Mouse (Mus musculus): ENCODE measurements at regions not wholly inside any gene's neighbourhood (a gene's known extent, or its start where the extent isn't known, plus 50 kb on each side); places are given as distances from the start of the nearest gene placed in this dataset.

GRCm38 (mm10) chr6:51183576-51184420 lies 248.7 kb upstream of the Nfe2l3 start:
- in situ Hi-C loops (cut with MboI; ENCODE audit: low pct_unique_long_range_greater_than_20kb in 1 of 2, low sequenced_read_pairs in 2 of 2, unreplicated experiment in 1 of 2), result loop anchor here (25.0 kb wide), 3 partner anchors 854 to 1054 kb away; partner anchors contain the start of genes Gm28308 (in 1 of the 2), Hoxa10 (in 1 of the 2), Hoxa11 (in 1 of the 2) and Hoxa3 (in 1 of the 2)

GRCm38 (mm10) chr6:51184500-51184899 lies 248.0 kb upstream of the Nfe2l3 start:
- in situ Hi-C loops (cut with MboI; ENCODE audit: low pct_unique_long_range_greater_than_20kb in 1 of 2, low sequenced_read_pairs in 2 of 2, unreplicated experiment in 1 of 2), result loop anchor here (25.0 kb wide), 3 partner anchors 853 to 1053 kb away; partner anchors contain the start of genes Gm28308 (in 1 of the 2), Hoxa10 (in 1 of the 2), Hoxa11 (in 1 of the 2) and Hoxa3 (in 1 of the 2)

- in situ Hi-C loops (cut with MboI; ENCODE audit: low pct_unique_long_range_greater_than_20kb in 1 of 2, low sequenced_read_pairs in 2 of 2, unreplicated experiment in 1 of 2), result loop anchor here (25.0 kb wide), 3 partner anchors 852 to 1052 kb away; partner anchors contain the start of genes Gm28308 (in 1 of the 2), Hoxa10 (in 1 of the 2), Hoxa11 (in 1 of the 2) and Hoxa3 (in 1 of the 2)
These were observed 247.3 kb upstream of the Nfe2l3 start for GRCm38 (mm10) chr6:51185201-51185600.

GRCm38 (mm10) chr6:51189173-51189572 lies 243.3 kb upstream of the Nfe2l3 start:
- in situ Hi-C loops (cut with MboI; ENCODE audit: low pct_unique_long_range_greater_than_20kb in 1 of 2, low sequenced_read_pairs in 2 of 2, unreplicated experiment in 1 of 2), result loop anchor here (25.0 kb wide), 3 partner anchors 848 to 1048 kb away; partner anchors contain the start of genes Gm28308 (in 1 of the 2), Hoxa10 (in 1 of the 2), Hoxa11 (in 1 of the 2) and Hoxa3 (in 1 of the 2)

GRCm38 (mm10) chr6:51192826-51193225 lies 239.6 kb upstream of the Nfe2l3 start:
- in situ Hi-C loops (cut with MboI; ENCODE audit: low pct_unique_long_range_greater_than_20kb in 1 of 2, low sequenced_read_pairs in 2 of 2, unreplicated experiment in 1 of 2), result loop anchor here (25.0 kb wide), 3 partner anchors 844 to 1044 kb away; partner anchors contain the start of genes Gm28308 (in 1 of the 2), Hoxa10 (in 1 of the 2), Hoxa11 (in 1 of the 2) and Hoxa3 (in 1 of the 2)

GRCm38 (mm10) chr6:51193356-51193755 lies 239.1 kb upstream of the Nfe2l3 start:
- in situ Hi-C loops (cut with MboI; ENCODE audit: low pct_unique_long_range_greater_than_20kb in 1 of 2, low sequenced_read_pairs in 2 of 2, unreplicated experiment in 1 of 2), result loop anchor here (25.0 kb wide), 3 partner anchors 844 to 1044 kb away; partner anchors contain the start of genes Gm28308 (in 1 of the 2), Hoxa10 (in 1 of the 2), Hoxa11 (in 1 of the 2) and Hoxa3 (in 1 of the 2)

- in situ Hi-C loops (cut with MboI; ENCODE audit: low pct_unique_long_range_greater_than_20kb in 1 of 2, low sequenced_read_pairs in 2 of 2, unreplicated experiment in 1 of 2), result loop anchor here (25.0 kb wide), 3 partner anchors 841 to 1041 kb away; partner anchors contain the start of genes Gm28308 (in 1 of the 2), Hoxa10 (in 1 of the 2), Hoxa11 (in 1 of the 2) and Hoxa3 (in 1 of the 2)
These were observed 236.1 kb upstream of the Nfe2l3 start for GRCm38 (mm10) chr6:51196391-51196790.

GRCm38 (mm10) chr6:51197000-51197774 lies 235.3 kb upstream of the Nfe2l3 start:
- in situ Hi-C loops (cut with MboI; ENCODE audit: low pct_unique_long_range_greater_than_20kb in 1 of 2, low sequenced_read_pairs in 2 of 2, unreplicated experiment in 1 of 2), result loop anchor here (25.0 kb wide), 3 partner anchors 840 to 1040 kb away; partner anchors contain the start of genes Gm28308 (in 1 of the 2), Hoxa10 (in 1 of the 2), Hoxa11 (in 1 of the 2) and Hoxa3 (in 1 of the 2)

GRCm38 (mm10) chr6:51200207-51200606 lies 232.3 kb upstream of the Nfe2l3 start:
- in situ Hi-C loops (cut with MboI; ENCODE audit: low pct_unique_long_range_greater_than_20kb in 1 of 2, low sequenced_read_pairs in 2 of 2, unreplicated experiment in 1 of 2), result loop anchor here (10.0 to 25.0 kb wide), 4 partner anchors 162 to 655 kb away; partner anchors contain the start of gene Nfe2l3 (in 1 of the 2)

- in situ Hi-C loops (cut with MboI; ENCODE audit: low pct_unique_long_range_greater_than_20kb in 1 of 2, low sequenced_read_pairs in 2 of 2, unreplicated experiment in 1 of 2), result loop anchor here (10.0 to 25.0 kb wide), 4 partner anchors 161 to 654 kb away; partner anchors contain the start of gene Nfe2l3 (in 1 of the 2)
These were observed 231.6 kb upstream of the Nfe2l3 start for GRCm38 (mm10) chr6:51200837-51201236.

GRCm38 (mm10) chr6:51204306-51204705 lies 228.2 kb upstream of the Nfe2l3 start:
- in situ Hi-C loops (cut with MboI; ENCODE audit: low pct_unique_long_range_greater_than_20kb in 1 of 2, low sequenced_read_pairs in 2 of 2, unreplicated experiment in 1 of 2), result loop anchor here (10.0 to 25.0 kb wide), 4 partner anchors 158 to 650 kb away; partner anchors contain the start of gene Nfe2l3 (in 1 of the 2)

GRCm38 (mm10) chr6:51205411-51205810 lies 227.1 kb upstream of the Nfe2l3 start:
- in situ Hi-C loops (cut with MboI; ENCODE audit: low pct_unique_long_range_greater_than_20kb in 1 of 2, low sequenced_read_pairs in 2 of 2, unreplicated experiment in 1 of 2), result loop anchor here (10.0 to 25.0 kb wide), 4 partner anchors 157 to 649 kb away; partner anchors contain the start of gene Nfe2l3 (in 1 of the 2)

GRCm38 (mm10) chr6:51206712-51207505 lies 225.6 kb upstream of the Nfe2l3 start:
- in situ Hi-C loops (cut with MboI; ENCODE audit: low pct_unique_long_range_greater_than_20kb in 1 of 2, low sequenced_read_pairs in 2 of 2, unreplicated experiment in 1 of 2), result loop anchor here (10.0 to 25.0 kb wide), 4 partner anchors 155 to 648 kb away; partner anchors contain the start of gene Nfe2l3 (in 1 of the 2)

- in situ Hi-C loops (cut with MboI; ENCODE audit: low pct_unique_long_range_greater_than_20kb in 1 of 2, low sequenced_read_pairs in 2 of 2, unreplicated experiment in 1 of 2), result loop anchor here (10.0 to 25.0 kb wide), 4 partner anchors 155 to 647 kb away; partner anchors contain the start of gene Nfe2l3 (in 1 of the 2)
These were observed 224.7 kb upstream of the Nfe2l3 start for GRCm38 (mm10) chr6:51207587-51208361.

- in situ Hi-C loops (cut with MboI; ENCODE audit: low pct_unique_long_range_greater_than_20kb in 1 of 2, low sequenced_read_pairs in 2 of 2, unreplicated experiment in 1 of 2), result loop anchor here (10.0 to 25.0 kb wide), 4 partner anchors 153 to 646 kb away; partner anchors contain the start of gene Nfe2l3 (in 1 of the 2)
These were observed 223.6 kb upstream of the Nfe2l3 start for GRCm38 (mm10) chr6:51208660-51209396.
